Mouse (Mus musculus): Measurements from ENCODE around the gene Zfp507.

The Zfp507 gene

DNA sequence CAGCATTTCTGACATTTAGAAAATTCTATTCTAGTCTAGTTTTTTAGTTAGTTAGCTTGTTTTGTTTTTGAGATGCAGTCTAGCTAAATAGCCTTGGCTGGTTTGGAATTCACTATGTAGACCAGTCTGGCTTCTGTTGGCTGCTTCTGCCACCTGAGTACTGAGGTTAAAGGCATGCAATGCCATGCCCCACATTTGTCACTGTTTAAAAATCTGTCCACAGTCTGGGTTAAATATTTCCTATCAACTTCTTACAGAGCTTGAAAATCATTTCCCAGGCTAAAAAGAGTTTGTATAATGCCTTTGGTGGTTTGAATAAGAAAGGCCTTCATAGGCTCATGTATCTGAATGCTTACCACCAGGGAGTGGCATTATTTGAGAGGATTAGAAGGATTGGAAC, 63.9 kb downstream of the Zfp507 start:
- no peak for DNase-seq (ENCODE audit: low spot score)

DNA sequence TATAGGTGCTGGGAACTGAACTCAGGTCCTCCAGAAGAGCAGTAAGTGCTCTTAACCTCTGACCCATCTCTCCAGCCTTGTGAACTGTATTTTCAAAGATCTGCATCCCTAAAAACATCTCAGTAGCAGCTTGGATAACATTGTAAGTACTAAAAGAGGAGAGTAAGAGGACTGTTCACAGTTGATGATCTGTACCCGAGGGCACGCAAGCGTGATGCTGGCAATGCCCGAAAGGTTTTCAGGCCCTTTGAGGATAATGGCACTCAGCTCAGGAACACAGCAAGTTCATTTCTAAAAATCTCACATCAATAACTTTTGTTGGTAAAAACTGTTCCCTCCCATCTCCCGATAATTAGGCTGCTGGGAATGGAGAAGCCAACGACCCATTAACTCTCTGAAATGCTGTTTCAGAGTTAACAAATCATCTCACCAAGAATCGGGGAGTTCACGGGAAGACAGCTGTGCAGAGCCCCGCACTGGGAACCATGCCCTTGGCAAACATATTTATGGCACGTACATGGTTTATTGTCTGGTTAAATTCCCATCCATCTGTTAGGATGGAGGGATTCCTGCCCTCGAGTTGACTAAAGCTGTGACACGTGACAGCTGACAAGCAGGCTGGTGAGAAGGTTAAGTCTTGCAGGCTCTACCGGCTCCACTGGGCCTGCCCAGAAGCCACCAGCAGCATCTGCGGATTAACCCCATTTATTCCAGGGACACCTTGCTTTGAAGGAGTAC, 69.3 kb downstream of the Zfp507 start:
- DNase-seq (ENCODE audit: low spot score): no peak

DNA sequence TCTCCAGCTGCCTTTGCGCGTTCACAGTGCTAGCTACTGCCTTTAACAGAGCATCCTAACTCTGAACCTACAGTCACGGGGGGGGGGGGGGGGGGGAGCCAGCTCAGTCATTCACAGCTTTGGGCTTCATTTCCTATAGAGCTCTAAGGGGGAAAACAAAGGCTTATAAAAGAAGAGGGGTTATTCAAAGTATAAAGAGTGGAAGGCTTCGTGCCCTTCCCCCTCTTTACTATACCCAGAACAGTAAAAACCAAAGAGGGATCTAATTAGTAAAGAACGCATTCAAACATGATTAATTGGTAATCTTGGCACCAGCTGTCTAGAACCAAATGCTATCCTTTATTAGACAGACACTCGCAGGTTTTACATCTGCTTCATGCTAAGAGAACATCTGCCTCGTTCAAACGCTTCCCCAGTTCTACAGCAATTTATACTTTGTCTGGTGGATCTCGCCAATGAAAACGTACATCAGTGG, 70.2 kb downstream of the Zfp507 start:
- DNase-seq (ENCODE audit: low spot score): no peak

DNA sequence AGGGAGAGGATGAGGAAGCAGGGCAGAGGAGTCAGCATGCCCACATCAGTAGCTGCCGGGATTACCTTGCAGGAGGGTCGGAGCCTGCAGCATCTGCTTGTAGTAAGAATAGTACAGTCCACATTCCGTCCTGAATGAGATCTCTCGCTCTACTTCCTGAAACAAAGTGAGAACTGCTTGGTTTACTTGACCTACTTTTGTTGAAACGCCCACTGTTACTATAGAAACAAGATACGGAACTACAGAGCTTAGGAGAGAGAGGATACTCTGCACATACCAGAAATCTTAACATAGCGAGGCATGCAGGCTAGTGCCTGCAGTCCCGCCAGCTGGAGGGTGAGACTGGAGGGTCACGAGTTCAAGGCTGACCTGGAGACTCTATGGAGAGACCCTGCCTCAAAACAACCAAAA, 73.2 kb downstream of the Zfp507 start:
- peak; percentile 3 for DNase-seq (ENCODE audit: low spot score)

DNA sequence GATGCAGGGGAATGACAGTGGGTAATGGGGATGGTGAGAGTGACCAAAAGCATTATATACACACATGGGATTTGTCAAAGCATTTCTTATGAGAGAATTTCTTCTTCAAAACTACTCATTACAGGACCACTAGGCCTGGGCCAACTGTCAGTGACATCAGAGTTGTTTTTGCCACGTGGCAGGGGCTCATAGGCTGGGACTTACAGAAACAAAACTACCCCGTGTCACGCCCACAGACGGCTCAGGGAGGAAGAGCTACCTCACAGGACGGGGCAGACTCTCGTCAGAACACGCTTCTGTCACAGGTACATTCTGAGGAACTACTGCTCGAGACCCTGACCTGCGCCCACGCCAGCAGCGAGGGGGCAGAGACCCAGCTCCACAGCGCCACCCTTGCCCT, 74.4 kb downstream of the Zfp507 start:
- DNase-seq (ENCODE audit: low spot score): peak; percentile 31

DNA sequence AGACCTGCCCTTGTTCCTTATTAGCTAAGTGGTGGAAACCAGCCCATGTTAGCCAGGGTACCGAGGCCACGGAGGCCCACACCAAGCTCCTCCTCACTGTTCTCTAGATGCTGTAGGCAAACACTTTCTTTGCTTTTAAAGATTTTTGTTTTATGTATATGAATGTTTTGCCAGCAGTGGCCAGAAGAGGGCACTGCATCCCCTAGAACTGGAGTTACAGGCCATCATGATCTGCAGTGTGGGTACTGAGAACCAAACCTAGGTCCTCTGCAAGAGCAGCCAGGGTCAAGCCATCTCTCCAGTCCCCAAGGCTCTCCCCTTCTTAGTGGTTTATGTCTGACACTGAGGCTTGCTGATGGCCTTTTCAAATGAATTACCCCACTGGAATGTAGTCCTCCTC, 79.8 kb downstream of the Zfp507 start:
- DNase-seq (ENCODE audit: low spot score): no peak

All from T-cell, adult 2 months (primary cell).